Mouse (Mus musculus): ENCODE results near the gene Sox21. TPM values are rescaled to one million over a fixed set of nuclear protein-coding genes. Genes with fewer than 3 reads are reported as not detected.
A peak's percentile ranks its signal among the peaks of the same experiment; 100 is the strongest.

The Sox21 gene
- polyA plus RNA-seq, 1 experiment from 2014 or later: not detected

GRCm38 (mm10) chr14:118237786-118238185, 956 bp upstream of the Sox21 start:
- Histone ChIP-seq H3K4me3 (no peak overlapping the region), H3K9ac (no peak overlapping the region), H3K9me3 (replicated peaks) (no peaks in the 10 kb centered on the region), H3K4me2 (no peak overlapping the region), H3K4me1 (replicated peaks) (peaks cover 30% of the 10 kb centered on the region), H3K27me3 (peaks cover 77% of the 10 kb centered on the region), H3K27ac (no peak overlapping the region), H3K36me3 (no peaks in the 10 kb centered on the region)
- ATAC-seq (replicated peaks; ENCODE audit: insufficient number of reproducible peaks, insufficient read depth, low FRiP score, low read depth): no peak
- 10% methylated on average over 6 of the region's 6 CpGs for WGBS

GRCm38 (mm10) chr14:118235973-118236885, 601 bp downstream of the Sox21 start:
- Histone ChIP-seq H3K4me1 (replicated peaks) (peaks cover 30% of the 10 kb centered on the region), H3K9ac (peak overlapping the region; percentile 3; the same call in 1 of the 2 replicates), H3K36me3 (no peaks in the 10 kb centered on the region), H3K4me3 (peak overlapping the region; percentile 53), H3K9me3 (replicated peaks) (no peaks in the 10 kb centered on the region), H3K4me2 (peak overlapping the region; percentile 91), H3K27ac (no peak overlapping the region), H3K27me3 (peaks cover 92% of the 10 kb centered on the region)
- under 1% methylated on average over 73 of the region's 73 CpGs for WGBS
- ATAC-seq (replicated peaks; ENCODE audit: insufficient number of reproducible peaks, insufficient read depth, low FRiP score, low read depth): peak; percentile 32

DNA sequence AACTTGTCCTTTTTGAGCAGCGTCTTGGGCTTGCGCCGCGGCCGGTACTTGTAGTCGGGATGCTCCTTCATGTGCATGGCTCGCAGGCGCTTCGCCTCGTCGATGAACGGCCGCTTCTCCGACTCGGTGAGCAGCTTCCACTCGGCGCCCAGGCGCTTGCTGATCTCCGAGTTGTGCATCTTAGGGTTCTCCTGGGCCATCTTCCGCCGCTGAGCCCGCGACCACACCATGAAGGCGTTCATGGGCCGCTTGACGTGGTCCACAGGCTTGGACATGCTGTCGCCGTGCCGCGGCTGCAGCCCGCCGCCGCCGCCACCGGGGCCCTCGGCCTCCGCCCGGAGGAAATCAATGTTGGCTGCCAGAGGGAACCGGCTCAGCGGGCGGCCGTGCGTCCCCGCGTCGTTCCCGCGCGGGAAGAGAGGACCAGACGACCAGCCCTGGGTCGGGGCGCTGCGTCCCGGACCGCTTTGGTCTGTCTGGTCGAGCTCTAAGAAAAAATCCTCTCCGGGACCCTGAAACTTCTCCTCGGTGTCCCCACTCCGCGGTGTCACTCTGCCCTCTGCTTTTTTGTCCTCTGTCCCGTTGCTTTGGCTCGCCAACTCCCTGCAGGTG, 1.4 kb downstream of the Sox21 start:
- Histone ChIP-seq H3K4me2 (peak overlapping the region; percentile 91), H3K36me3 (no peaks in the 10 kb centered on the region), H3K27ac (no peak overlapping the region), H3K4me1 (replicated peaks) (peaks cover 33% of the 10 kb centered on the region), H3K4me3 (peak overlapping the region; percentile 53), H3K9ac (no peak overlapping the region), H3K9me3 (replicated peaks) (no peaks in the 10 kb centered on the region), H3K27me3 (peaks cover 91% of the 10 kb centered on the region)
- under 1% methylated on average over 62 of the region's 62 CpGs for WGBS
- no peak for ATAC-seq (replicated peaks; ENCODE audit: insufficient number of reproducible peaks, insufficient read depth, low FRiP score, low read depth)

DNA sequence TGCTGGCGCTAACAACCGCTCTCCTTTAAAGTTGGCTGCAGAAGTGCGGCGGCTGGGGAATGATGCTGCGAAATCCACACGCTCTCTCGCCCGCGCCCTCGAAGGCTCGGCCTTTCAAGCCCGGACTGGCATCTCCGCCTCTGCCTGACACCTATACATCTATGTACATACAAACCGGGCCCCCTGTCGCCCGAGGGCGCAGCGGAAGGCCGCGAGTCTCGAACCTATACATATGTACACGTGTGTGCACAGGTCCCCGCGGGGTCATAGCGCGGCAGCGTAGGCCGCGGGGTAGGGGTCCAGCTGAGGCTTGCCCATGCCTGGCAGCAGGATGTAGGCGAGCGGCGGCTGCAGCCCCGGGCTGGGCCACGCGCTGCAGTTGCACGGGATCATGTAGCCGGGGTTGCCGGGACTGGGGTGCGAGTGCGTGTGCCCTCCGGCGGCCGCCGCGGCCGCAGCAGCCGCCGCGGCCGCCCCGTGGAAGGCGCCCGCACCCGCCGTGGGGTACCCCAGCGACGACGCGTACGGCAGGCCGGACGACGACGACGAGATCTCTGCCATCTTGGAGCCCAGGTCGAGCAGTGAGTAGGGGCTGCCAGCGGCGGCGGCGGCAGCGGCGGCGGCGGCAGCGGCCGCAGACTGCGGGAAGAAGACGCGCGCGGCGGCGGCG, 2.2 kb downstream of the Sox21 start:
- H3K36me3 ChIP-seq: no peaks in the 10 kb centered on the region
- peaks cover 91% of the 10 kb centered on the region for H3K27me3 ChIP-seq
- H3K4me1 ChIP-seq (replicated peaks): peaks cover 33% of the 10 kb centered on the region
- H3K9ac ChIP-seq: no peak overlapping the region
- no peaks in the 10 kb centered on the region for H3K9me3 ChIP-seq (replicated peaks)
- peak overlapping the region; percentile 53 for H3K4me3 ChIP-seq
- no peak overlapping the region for H3K27ac ChIP-seq
- WGBS: under 1% methylated on average over 66 of the region's 84 CpGs
- peak overlapping the region; percentile 91 for H3K4me2 ChIP-seq
- ATAC-seq (replicated peaks; ENCODE audit: insufficient number of reproducible peaks, insufficient read depth, low FRiP score, low read depth): 0 out of 2 replicates have a peak, but pooled peaks have one; percentile 38

GRCm38 (mm10) chr14:118233786-118234540, 2.9 kb downstream of the Sox21 start:
- no peak for ATAC-seq (replicated peaks; ENCODE audit: insufficient number of reproducible peaks, insufficient read depth, low FRiP score, low read depth)
- Histone ChIP-seq H3K9me3 (replicated peaks) (no peaks in the 10 kb centered on the region), H3K27me3 (peaks cover 91% of the 10 kb centered on the region), H3K4me2 (peak overlapping the region; percentile 91), H3K4me3 (peak overlapping the region; percentile 53), H3K27ac (no peak overlapping the region), H3K36me3 (no peaks in the 10 kb centered on the region), H3K9ac (no peak overlapping the region), H3K4me1 (replicated peaks) (peaks cover 33% of the 10 kb centered on the region)
- 5% methylated on average over 26 of the region's 26 CpGs for WGBS

GRCm38 (mm10) chr14:118232381-118232970, 4.4 kb downstream of the Sox21 start:
- 4% methylated on average over 8 of the region's 8 CpGs for WGBS
- Histone ChIP-seq H3K4me3 (no peak overlapping the region), H3K9ac (no peak overlapping the region), H3K9me3 (replicated peaks) (no peaks in the 10 kb centered on the region), H3K4me2 (no peak overlapping the region), H3K27ac (no peak overlapping the region), H3K27me3 (peaks cover 94% of the 10 kb centered on the region), H3K36me3 (no peaks in the 10 kb centered on the region), H3K4me1 (replicated peaks) (peaks cover 33% of the 10 kb centered on the region)
- ATAC-seq (replicated peaks; ENCODE audit: insufficient number of reproducible peaks, insufficient read depth, low FRiP score, low read depth): no peak

GRCm38 (mm10) chr14:118226471-118227155, 10.2 kb downstream of the Sox21 start:
- peak overlapping the region; percentile 1; the same call in 1 of the 2 replicates for H3K4me3 ChIP-seq

GRCm38 (mm10) chr14:118225911-118226310, 10.9 kb downstream of the Sox21 start:
- peak overlapping the region; percentile 1; the same call in 1 of the 2 replicates for H3K4me3 ChIP-seq
- H3K4me2 ChIP-seq: peak overlapping the region; percentile 2
- H3K27me3 ChIP-seq: peaks cover 86% of the 10 kb centered on the region
- no peaks in the 10 kb centered on the region for H3K36me3 ChIP-seq
- ATAC-seq (replicated peaks; ENCODE audit: insufficient number of reproducible peaks, insufficient read depth, low FRiP score, low read depth): no peak
- H3K4me1 ChIP-seq (replicated peaks): peaks cover 10% of the 10 kb centered on the region
- no peak overlapping the region for H3K9ac ChIP-seq
- H3K9me3 ChIP-seq (replicated peaks): no peaks in the 10 kb centered on the region
- 1% methylated on average over 21 of the region's 21 CpGs for WGBS
- H3K27ac ChIP-seq: no peak overlapping the region

More at GRCm38 (mm10) chr14:118226471-118227155, 10.2 kb downstream of the Sox21 start:
- Histone ChIP-seq H3K9ac (no peak overlapping the region), H3K27ac (no peak overlapping the region), H3K36me3 (no peaks in the 10 kb centered on the region), H3K9me3 (replicated peaks) (no peaks in the 10 kb centered on the region), H3K4me2 (no peak overlapping the region), H3K27me3 (peaks cover 93% of the 10 kb centered on the region), H3K4me1 (replicated peaks) (peaks cover 13% of the 10 kb centered on the region)
- WGBS: 4% methylated on average over 21 of the region's 21 CpGs
- ATAC-seq (replicated peaks; ENCODE audit: insufficient number of reproducible peaks, insufficient read depth, low FRiP score, low read depth): no peak

GRCm38 (mm10) chr14:118225061-118225743, 11.6 kb downstream of the Sox21 start:
- no peak overlapping the region for H3K27ac ChIP-seq
- H3K4me1 ChIP-seq (replicated peaks): peaks cover 10% of the 10 kb centered on the region
- H3K27me3 ChIP-seq: peaks cover 81% of the 10 kb centered on the region
- H3K36me3 ChIP-seq: no peaks in the 10 kb centered on the region
- no peak for ATAC-seq (replicated peaks; ENCODE audit: insufficient number of reproducible peaks, insufficient read depth, low FRiP score, low read depth)
- H3K4me3 ChIP-seq: no peak overlapping the region
- 16% methylated on average over 16 of the region's 16 CpGs for WGBS
- no peak overlapping the region for H3K4me2 ChIP-seq
- no peaks in the 10 kb centered on the region for H3K9me3 ChIP-seq (replicated peaks)
- no peak overlapping the region for H3K9ac ChIP-seq

DNA sequence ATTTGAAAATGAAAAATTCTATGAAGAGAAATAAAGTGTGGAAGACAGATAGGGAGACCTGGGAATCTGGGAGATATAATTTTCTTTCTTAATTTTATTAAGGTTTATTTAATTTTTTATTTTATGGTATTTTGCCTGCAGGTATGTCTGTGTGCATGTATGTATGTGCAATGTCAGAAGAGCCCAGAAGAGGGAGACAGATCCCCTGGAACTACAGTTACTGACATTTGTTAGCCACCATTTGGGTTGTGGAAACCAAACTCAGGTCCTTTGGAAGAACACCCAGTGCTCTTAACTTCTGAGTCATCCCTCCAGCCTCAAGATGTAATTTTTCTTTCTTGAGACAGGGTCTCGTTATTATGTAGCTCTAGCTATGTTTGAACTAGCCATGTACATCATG, 15.9 kb downstream of the Sox21 start:
- Histone ChIP-seq H3K4me2 (no peak overlapping the region), H3K4me3 (no peak overlapping the region), H3K9ac (no peak overlapping the region), H3K36me3 (no peaks in the 10 kb centered on the region), H3K27me3 (peaks cover 47% of the 10 kb centered on the region), H3K4me1 (replicated peaks) (peaks cover 5% of the 10 kb centered on the region), H3K9me3 (replicated peaks) (no peaks in the 10 kb centered on the region), H3K27ac (no peak overlapping the region)
- WGBS: 73% methylated on average over 1 of the region's 1 CpGs
- ATAC-seq (replicated peaks; ENCODE audit: insufficient number of reproducible peaks, insufficient read depth, low FRiP score, low read depth): no peak

Data from heart, embryonic 15.5 days (tissue).